Mouse (Mus musculus): ENCODE data around the gene Chat.

DNA sequence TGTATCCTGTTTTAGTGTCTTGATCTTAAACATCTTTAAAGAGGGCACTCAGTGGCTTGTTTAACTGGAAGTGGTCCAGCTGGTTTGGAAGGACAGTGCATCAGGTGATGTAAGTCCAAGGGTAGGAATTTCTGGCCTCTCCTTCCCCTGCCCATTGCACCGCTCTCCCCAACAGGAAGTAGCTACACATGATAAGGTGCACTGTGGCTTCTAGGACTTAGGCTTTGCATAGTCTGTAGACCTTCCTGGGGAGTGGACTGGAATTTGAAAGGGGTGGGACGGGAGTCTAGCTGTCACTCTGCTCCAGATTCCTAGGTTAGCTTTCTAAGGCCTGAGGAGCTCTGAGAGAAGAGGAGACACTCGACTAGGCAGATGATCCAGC, 85.7 kb downstream of the Chat start:
- TF ChIP-seq MAX (IDR thresholded peaks at IDR 0.05) (no peak), USF1 (IDR thresholded peaks at IDR 0.05; ENCODE audit: low read depth) (no peak), CTCF (IDR thresholded peaks at IDR 0.05; ENCODE audit: control insufficient read depth, insufficient read depth, insufficient read length) (no peak)
